Mouse (Mus musculus) cerebellum, postnatal 36 days (tissue): ENCODE data around the gene Kif19a.

Source experiments
- DNase-seq, 2 experiments: peaks; one replicate each; pipeline ENCODE4 v3.0.0; 2021 to 2022; ENCODE audit warnings: mixed read lengths in 2 of 2

Gene Kif19a

GRCm38 (mm10) chr11:114807686-114808427 lies 42.7 kb downstream of the Kif19a start:
- peak; percentile 48 to 59 for DNase-seq

- DNase-seq = no peak
These were observed 44.2 kb downstream of the Kif19a start for GRCm38 (mm10) chr11:114809371-114809770.

DNA sequence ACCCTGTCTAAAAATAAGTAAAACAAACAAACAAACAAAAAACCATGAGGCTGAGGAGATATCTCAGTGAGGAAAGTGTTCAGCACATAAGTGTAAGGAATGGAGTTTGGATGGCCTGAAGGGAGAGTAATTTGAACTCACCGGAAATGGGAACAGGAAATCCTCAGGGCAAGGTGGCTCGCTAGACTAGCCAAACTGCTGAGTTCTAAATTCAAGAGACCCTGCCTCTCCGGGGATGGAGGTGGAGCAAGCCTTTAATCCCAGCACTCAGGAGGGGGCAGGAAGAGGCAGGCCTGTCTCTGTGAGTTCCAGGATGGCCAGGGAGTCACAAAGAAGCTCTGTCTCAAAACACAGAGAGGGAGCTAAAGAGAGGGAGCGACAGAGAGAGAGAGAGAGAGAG lies 45.2 kb downstream of the Kif19a start:
- DNase-seq = no peak

GRCm38 (mm10) chr11:114812731-114813240 lies 47.6 kb downstream of the Kif19a start:
- peak; percentile 97 to 98 for DNase-seq

- no peak for DNase-seq
These were observed 49.8 kb downstream of the Kif19a start for GRCm38 (mm10) chr11:114814873-114815592.

DNA sequence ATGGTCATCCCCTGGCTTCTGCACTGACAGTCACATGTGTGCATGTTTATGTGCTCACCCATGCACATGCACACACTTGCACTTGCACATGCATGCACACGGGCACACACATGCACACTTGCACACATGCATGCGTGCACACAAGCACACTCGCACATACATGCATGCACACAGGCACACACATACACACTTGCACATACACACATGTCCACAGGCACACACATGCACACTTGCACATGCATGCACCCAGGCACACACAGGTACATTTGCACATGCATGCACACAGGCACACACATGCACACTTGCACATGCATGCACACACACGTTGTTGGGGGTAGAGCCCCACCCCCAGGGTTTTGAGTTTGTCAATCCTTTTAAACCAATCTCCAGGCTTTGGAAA lies 51.7 kb downstream of the Kif19a start:
- no peak for DNase-seq

DNA sequence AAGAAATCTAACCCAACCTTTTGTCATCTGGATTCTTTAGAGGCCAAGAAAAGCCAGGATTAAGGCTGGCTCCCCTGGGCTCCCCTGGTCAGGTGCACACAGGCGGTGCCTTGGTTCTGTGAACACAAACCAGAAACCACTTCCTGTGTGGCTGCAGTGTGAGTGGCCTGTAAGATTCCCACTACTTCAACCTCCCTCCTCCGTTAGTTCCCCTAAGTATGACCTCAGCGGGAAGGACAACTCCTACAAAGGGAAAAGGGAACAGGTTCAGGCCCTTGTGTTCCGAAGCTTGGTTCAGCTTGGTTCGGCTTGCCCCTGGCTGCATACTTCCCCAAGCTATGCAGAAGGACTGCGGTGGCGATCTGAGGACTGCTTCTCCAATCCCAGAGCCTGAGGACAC lies 53.0 kb downstream of the Kif19a start:
- no peak for DNase-seq

DNA sequence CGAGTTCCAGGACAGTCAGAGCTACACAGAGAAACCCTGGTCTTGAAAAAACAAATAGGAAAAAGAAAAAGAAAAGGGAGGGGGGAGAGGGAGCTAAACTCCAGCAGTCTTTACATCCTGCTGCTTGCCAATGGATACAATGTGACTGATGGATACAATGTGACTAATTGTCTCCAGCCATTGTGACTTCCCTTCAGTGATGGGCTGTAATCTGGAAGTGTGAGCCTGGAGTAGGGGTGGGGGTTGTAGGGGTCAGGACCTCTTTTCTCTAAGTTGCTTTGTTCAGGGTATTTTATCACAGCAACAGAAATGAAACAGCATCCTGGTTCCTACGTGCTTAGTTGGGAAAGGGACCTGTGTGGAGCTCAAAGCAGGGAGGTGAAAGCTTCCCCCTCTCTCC lies 53.9 kb downstream of the Kif19a start:
- no peak for DNase-seq

DNA sequence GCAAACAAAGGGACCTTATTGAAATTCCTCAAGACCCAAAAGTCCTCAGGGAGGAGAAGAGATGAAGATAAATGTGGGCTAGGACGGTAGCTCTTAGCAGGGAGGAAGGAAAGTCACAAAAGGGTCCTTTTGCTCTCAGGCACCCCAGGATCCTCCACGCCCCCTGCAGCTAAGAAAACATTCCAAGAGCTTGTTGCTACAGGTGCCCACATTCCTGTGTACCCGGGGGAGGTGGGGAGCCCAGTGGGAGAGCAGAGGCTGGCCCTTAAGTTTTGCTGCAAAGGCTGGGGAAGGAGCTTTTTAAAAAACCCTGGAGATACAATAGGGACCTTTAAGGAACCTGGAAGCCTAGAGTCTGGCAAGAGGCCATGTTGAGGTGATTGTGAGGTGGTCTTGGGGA lies 55.3 kb downstream of the Kif19a start:
- DNase-seq = no peak

GRCm38 (mm10) chr11:114821325-114821724 lies 56.1 kb downstream of the Kif19a start:
- no peak for DNase-seq

- peak; percentile 74 to 81 for DNase-seq
These were observed 57.5 kb downstream of the Kif19a start for GRCm38 (mm10) chr11:114822727-114823126.

DNA sequence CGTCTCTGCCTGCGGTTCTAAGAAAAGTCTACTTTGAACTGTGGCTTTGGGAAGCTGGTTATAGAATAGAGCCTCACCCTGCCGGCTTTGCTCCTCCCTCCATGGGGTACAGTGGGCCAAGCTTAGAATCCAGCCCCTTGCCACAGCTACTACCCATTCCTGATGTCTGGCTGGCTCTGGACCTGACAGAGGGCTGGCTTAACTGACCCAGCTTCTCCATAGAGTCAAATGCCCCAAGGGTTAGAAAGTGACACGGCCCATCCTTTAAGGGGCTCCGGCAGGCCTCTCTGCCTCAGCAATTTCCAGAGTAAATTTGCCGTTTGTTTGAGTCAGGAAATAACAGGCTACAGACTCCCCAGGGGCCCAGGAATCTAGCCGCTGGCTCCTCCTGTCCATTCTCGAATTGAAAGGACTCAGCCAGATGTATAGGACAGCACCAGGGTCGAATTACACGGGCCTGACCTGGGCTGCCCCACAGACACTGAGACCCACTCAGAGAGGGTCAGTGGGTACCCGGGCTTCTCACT lies 58.1 kb downstream of the Kif19a start:
- DNase-seq = no peak

DNA sequence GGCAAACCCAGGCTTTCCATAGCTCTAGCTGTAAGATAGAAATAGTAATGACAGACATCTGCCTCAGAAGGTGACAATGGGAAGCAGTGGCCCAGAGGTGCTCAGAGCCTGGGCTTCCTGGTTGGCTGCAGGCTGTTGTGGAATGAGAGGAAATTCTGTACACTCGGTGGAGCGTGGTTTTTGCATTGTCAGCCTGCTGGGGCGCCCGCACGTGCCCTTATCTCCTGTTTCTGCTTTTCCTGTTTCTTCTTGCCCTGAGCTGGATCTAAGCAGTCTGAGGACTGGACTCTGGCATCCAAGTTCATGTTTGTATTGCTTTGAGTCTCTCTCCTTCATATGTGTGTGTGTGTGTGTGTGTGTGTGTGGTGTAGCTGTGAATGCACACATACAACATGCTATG lies 61.5 kb downstream of the Kif19a start:
- DNase-seq = no peak

DNA sequence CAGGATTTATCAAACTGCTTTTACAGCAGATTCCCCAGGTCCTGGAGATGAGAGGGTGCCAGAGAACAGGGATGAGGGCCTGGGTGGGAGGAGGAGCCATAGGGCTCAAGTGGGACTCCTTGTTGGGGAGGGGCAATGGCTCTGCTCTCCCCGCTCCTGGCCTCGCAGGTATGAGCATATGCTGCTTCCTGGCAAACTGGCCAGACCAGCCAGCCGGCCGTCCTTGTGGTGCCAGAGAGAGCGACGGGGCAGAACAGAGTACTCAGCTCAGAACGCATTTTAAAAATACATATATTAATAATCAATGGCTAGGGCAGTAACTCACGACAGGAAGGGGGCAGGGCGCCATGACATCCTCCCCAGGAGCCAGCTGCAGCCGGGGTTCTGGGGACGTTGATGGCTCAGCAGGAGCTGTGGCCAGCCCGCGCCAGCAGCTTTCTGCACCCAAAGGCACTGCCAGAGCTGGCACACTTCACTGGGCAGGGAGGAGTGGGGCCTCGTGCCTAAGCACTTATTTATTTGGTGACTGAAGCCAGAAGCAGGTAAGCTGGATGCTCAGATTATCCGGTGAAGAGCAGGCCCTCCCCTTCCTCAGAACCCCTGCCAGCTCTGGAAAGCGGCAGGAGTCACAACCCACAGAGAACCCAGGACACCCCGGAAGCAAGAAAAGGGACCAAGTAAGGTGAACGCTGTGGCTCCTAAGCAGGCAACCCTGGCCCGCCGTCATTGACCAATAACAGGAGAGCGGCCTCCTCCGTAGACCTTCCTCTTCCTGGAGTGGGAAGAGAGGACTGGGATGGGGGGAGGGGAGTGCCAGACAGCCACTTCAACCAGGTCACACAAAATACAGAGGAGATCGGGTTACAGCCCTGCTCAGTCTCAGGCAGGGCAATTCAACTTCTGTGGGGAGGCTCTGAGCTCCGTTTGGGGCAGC lies 64.6 kb downstream of the Kif19a start:
- DNase-seq = peak; percentile 90 to 91

GRCm38 (mm10) chr11:114830433-114830773 lies 65.2 kb downstream of the Kif19a start:
- no peak for DNase-seq

DNA sequence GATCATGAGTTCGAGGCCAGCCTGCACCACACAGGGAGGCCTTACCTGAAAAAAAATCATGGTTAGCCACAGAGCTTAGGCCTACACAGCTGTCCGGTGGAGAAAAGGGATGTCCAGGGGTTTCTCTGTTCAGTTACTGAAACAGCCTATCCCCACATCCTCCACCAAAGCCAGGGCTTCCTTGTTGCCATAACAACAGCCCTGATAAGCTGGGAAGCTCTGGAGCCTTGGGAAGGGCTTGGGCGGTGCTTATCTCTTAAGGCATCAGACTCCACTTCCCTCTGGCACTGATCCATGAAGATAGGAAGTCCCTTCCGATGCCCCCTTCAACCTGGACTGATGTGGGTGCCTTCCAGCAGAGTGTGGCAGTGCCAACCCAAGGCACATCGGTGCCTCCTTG lies 68.0 kb downstream of the Kif19a start:
- no peak for DNase-seq
